Mouse (Mus musculus) MEL (cell line): ENCODE data around the gene Gabbr2. TPM values are rescaled to one million over a fixed set of nuclear protein-coding genes. Genes with fewer than 3 reads are reported as not detected.

ENCODE experiments used
- DNase-seq: peaks from one replicate; pipeline ENCODE4 v3.0.0; 2011; ENCODE audit warnings: low read depth, low spot score
- H3K27ac ChIP-seq: 2 replicates; pipeline ENCODE4 v1.5.1; 2012; ENCODE audit warnings: low read depth, mild to moderate bottlenecking, control low read depth, low read length, moderate library complexity; ENCODE audit not compliant: control insufficient read depth
- H3K27me3 ChIP-seq, 2 experiments: fragments of 150-350 bp in 1 of 2; sonication (generic) in 1 of 2; 2 replicates each; pipeline ENCODE4 v1.6.1; 2012; ENCODE audit warnings: low read length in 2 of 2, mild to moderate bottlenecking in 2 of 2, improper control_type of control experiment in 1 of 2, moderate library complexity in 1 of 2; ENCODE audit not compliant: insufficient read depth in 2 of 2, control insufficient read depth in 1 of 2
- H3K36me3 ChIP-seq, 2 experiments: 2 replicates each; pipeline ENCODE4 v1.6.1; 2012 to 2014; ENCODE audit warnings: low read length in 2 of 2, improper control_type of control experiment in 1 of 2, inconsistent platforms in 1 of 2, mild to moderate bottlenecking in 1 of 2; ENCODE audit not compliant: insufficient read depth in 2 of 2, control insufficient read depth in 1 of 2
- H3K4me1 ChIP-seq, 2 experiments: fragments of 150-350 bp in 1 of 2; sonication (generic) in 1 of 2; 2 replicates each; pipeline ENCODE4 v1.6.1; 2012; ENCODE audit warnings: low read length in 2 of 2, improper control_type of control experiment in 1 of 2, mild to moderate bottlenecking in 1 of 2; ENCODE audit not compliant: insufficient read depth in 2 of 2, control insufficient read depth in 1 of 2
- H3K4me3 ChIP-seq, 2 experiments: fragments of 150-350 bp in 1 of 2; sonication (generic) in 1 of 2; 2 replicates each; pipeline ENCODE4 v1.5.1; 2012; ENCODE audit warnings: low read depth in 2 of 2, low read length in 2 of 2, mild to moderate bottlenecking in 2 of 2, moderate library complexity in 2 of 2, control low read depth in 1 of 2, improper control_type of control experiment in 1 of 2; ENCODE audit not compliant: control insufficient read depth in 1 of 2, insufficient read depth in 1 of 2
- H3K79me2 ChIP-seq: 2 replicates; pipeline ENCODE4 v1.6.1; 2012; ENCODE audit warnings: mild to moderate bottlenecking, low read length, moderate library complexity; ENCODE audit not compliant: control insufficient read depth, poor library complexity, insufficient read depth
- H3K9ac ChIP-seq: 2 replicates; pipeline ENCODE4 v1.6.1; 2012; ENCODE audit warnings: low read depth, mild to moderate bottlenecking, control low read depth, low read length, moderate library complexity; ENCODE audit not compliant: control insufficient read depth, poor library complexity, severe bottlenecking
- H3K9me3 ChIP-seq: fragments of 150-350 bp; sonication (generic); replicated peaks from 2 replicates; pipeline ENCODE4 v1.6.1; 2012; ENCODE audit warnings: mild to moderate bottlenecking, low read length, improper control_type of control experiment, moderate library complexity; ENCODE audit not compliant: insufficient read depth
- CHD1 ChIP-seq: IDR thresholded peaks from 2 replicates; pipeline ENCODE4 v1.6.1; 2012; ENCODE audit warnings: low read depth, mild to moderate bottlenecking, inconsistent platforms, low read length, improper control_type of control experiment
- CHD2 ChIP-seq: IDR thresholded peaks from 2 replicates; pipeline ENCODE4 v1.6.1; 2011; ENCODE audit warnings: low read length, improper control_type of control experiment
- E2F4 ChIP-seq: IDR thresholded peaks from 2 replicates; pipeline ENCODE4 v1.6.1; 2011; ENCODE audit warnings: low read depth, low read length, improper control_type of control experiment, borderline replicate concordance
- ETS1 ChIP-seq: IDR thresholded peaks from 2 replicates; pipeline ENCODE4 v1.6.1; 2012; ENCODE audit warnings: low read depth, mild to moderate bottlenecking, inconsistent platforms, low read length, improper control_type of control experiment, moderate library complexity
- JUND ChIP-seq: IDR thresholded peaks from 2 replicates; pipeline ENCODE4 v1.6.1; 2011; ENCODE audit warnings: low read depth, mild to moderate bottlenecking, improper control_type of control experiment, low read length
- MAX ChIP-seq: IDR thresholded peaks from 2 replicates; pipeline ENCODE4 v1.6.1; 2011; ENCODE audit warnings: low read length, improper control_type of control experiment
- MEF2A ChIP-seq: IDR thresholded peaks from 2 replicates; pipeline ENCODE4 v1.6.1; 2014; ENCODE audit warnings: low read depth, mild to moderate bottlenecking, inconsistent platforms, low read length, improper control_type of control experiment; ENCODE audit not compliant: poor library complexity, insufficient replicate concordance, severe bottlenecking; ENCODE audit errors: extremely low read depth
- NRF1 ChIP-seq: IDR thresholded peaks from 2 replicates; pipeline ENCODE4 v1.6.1; 2014; ENCODE audit warnings: low read depth, mild to moderate bottlenecking, inconsistent platforms, low read length, improper control_type of control experiment, moderate library complexity; ENCODE audit not compliant: poor library complexity, insufficient read depth, severe bottlenecking
- POLR2AphosphoS2 ChIP-seq: IDR thresholded peaks from 2 replicates; pipeline ENCODE4 v1.6.1; 2011; ENCODE audit warnings: low read length, improper control_type of control experiment
- POLR2AphosphoS5 ChIP-seq: IDR thresholded peaks from 2 replicates; pipeline ENCODE4 v1.6.1; 2012; ENCODE audit warnings: low read depth, borderline replicate concordance, mild to moderate bottlenecking, inconsistent platforms, low read length, moderate library complexity, mixed read lengths
- RCOR1 ChIP-seq: IDR thresholded peaks from 2 replicates; pipeline ENCODE4 v1.6.1; 2012; ENCODE audit warnings: low read depth, mild to moderate bottlenecking, inconsistent platforms, low read length, improper control_type of control experiment
- SIN3A ChIP-seq: IDR thresholded peaks from 2 replicates; pipeline ENCODE4 v1.6.1; 2012; ENCODE audit warnings: low read length, improper control_type of control experiment, inconsistent platforms
- TAL1 ChIP-seq: IDR thresholded peaks from 2 replicates; pipeline ENCODE4 v1.6.1; 2012; ENCODE audit warnings: mild to moderate bottlenecking, inconsistent platforms, low read length, moderate library complexity, mixed read lengths
- TBP ChIP-seq: IDR thresholded peaks from 2 replicates; pipeline ENCODE4 v1.8.0; 2011; ENCODE audit warnings: low read depth, low read length, improper control_type of control experiment
- UBTF ChIP-seq: IDR thresholded peaks from 2 replicates; pipeline ENCODE4 v1.6.1; 2012; ENCODE audit warnings: low read depth, mild to moderate bottlenecking, inconsistent platforms, low read length, improper control_type of control experiment, moderate library complexity, borderline replicate concordance; ENCODE audit not compliant: insufficient read depth
- USF2 ChIP-seq, 2 experiments: IDR thresholded peaks; 2 replicates each; pipeline ENCODE4 v1.6.1; 2011 to 2012; ENCODE audit warnings: improper control_type of control experiment in 2 of 2, low read length in 2 of 2, borderline replicate concordance in 1 of 2, inconsistent platforms in 1 of 2, low read depth in 1 of 2, mild to moderate bottlenecking in 1 of 2; ENCODE audit not compliant: insufficient read depth in 1 of 2
- ZC3H11A ChIP-seq: IDR thresholded peaks from 2 replicates; pipeline ENCODE4 v1.6.1; 2012; ENCODE audit warnings: low read depth, mild to moderate bottlenecking, inconsistent platforms, low read length, improper control_type of control experiment
- ZMIZ1 ChIP-seq: IDR thresholded peaks from 2 replicates; pipeline ENCODE4 v1.6.1; 2012; ENCODE audit warnings: low read depth, mild to moderate bottlenecking, inconsistent platforms, low read length, improper control_type of control experiment, moderate library complexity
- ZNF384 ChIP-seq: IDR thresholded peaks from 2 replicates; pipeline ENCODE4 v1.6.1; 2012; ENCODE audit warnings: low read depth, mild to moderate bottlenecking, inconsistent platforms, low read length, improper control_type of control experiment
- polyA plus RNA-seq, 2 experiments: library from polyadenylated mRNA; stranded (reverse) in 1 of 2; unstranded in 1 of 2; fragments of >175 nt in 1 of 2; fragments of >200 nt in 1 of 2; gene quantifications; 2 replicates each; pipeline versions ENCODE4 v1.2.1 to v1.2.4; 2012; ENCODE audit warnings: low replicate concordance in 2 of 2, low read depth in 1 of 2; ENCODE audit not compliant: insufficient read length in 2 of 2, insufficient read depth in 1 of 2, missing spikeins in 1 of 2
- total RNA-seq: library from RNA; depleted of rRNA; stranded (reverse); fragments of 300-350 nt; gene quantifications from 2 replicates; pipeline ENCODE4 v1.2.3, GENCODE M21; 2012

Gabbr2 gene
- total and polyA plus RNA-seq, 3 experiments = not detected

GRCm38 (mm10) chr4:46829656-46830055 is 162.0 kb downstream of the Gabbr2 start:
- DNase-seq = peak; percentile 55
- H3K79me2 ChIP-seq = no peaks in the 10 kb centered on the region
- H3K9ac ChIP-seq = no peak overlapping the region
- H3K27ac ChIP-seq = no peak overlapping the region
- TF ChIP-seq TAL1 = no peak
- TF ChIP-seq ZNF384 = peak; percentile 79
- TF ChIP-seq RCOR1 = no peak
- TF ChIP-seq POLR2AphosphoS5 = no peak
- TF ChIP-seq SIN3A = no peak
- no peak for TF ChIP-seq ZC3H11A
- peak; percentile 58; the same call in 1 of the 2 replicates for TF ChIP-seq JUND
- no peak for TF ChIP-seq MEF2A
- TF ChIP-seq POLR2AphosphoS2 = no peak
- TF ChIP-seq UBTF = no peak
- no peak for TF ChIP-seq NRF1
- no peak for TF ChIP-seq USF2 (IDR thresholded peaks at IDR 0.05; ENCODE audit: borderline replicate concordance in 1 of 2, insufficient read depth in 1 of 2, low read depth in 1 of 2, low read length in 2 of 2)
- no peak for TF ChIP-seq CHD2
- no peak; the same call in 1 of the 2 replicates for TF ChIP-seq ETS1
- no peak overlapping the region for H3K4me3 ChIP-seq
- H3K4me1 ChIP-seq = peaks cover 0 to 5% of the 10 kb centered on the region in 2 experiments; a peak in 2 of 4 replicates
- H3K36me3 ChIP-seq = peaks cover 0 to 7% of the 10 kb centered on the region in 2 experiments; a peak in 1 of 4 replicates
- no peaks in the 10 kb centered on the region for H3K27me3 ChIP-seq
- H3K9me3 ChIP-seq = no peaks in the 10 kb centered on the region

GRCm38 (mm10) chr4:46828141-46828571 is 163.5 kb downstream of the Gabbr2 start:
- no peak for DNase-seq
- Histone ChIP-seq H3K9ac (no peak overlapping the region), H3K36me3 (peaks cover 0 to 7% of the 10 kb centered on the region in 2 experiments; a peak in 1 of 4 replicates), H3K79me2 (no peaks in the 10 kb centered on the region), H3K27me3 (no peaks in the 10 kb centered on the region), H3K4me3 (no peak overlapping the region), H3K4me1 (no peaks in the 10 kb centered on the region), H3K27ac (no peak overlapping the region), H3K9me3 (no peaks in the 10 kb centered on the region)
- TF ChIP-seq MAX (no peak), E2F4 (no peak), POLR2AphosphoS2 (no peak), ETS1 (no peak), CHD1 (no peak), USF2 (IDR thresholded peaks at IDR 0.05; ENCODE audit: borderline replicate concordance in 1 of 2, insufficient read depth in 1 of 2, low read depth in 1 of 2, low read length in 2 of 2) (no peak), TBP (no peak), TAL1 (no peak), ZMIZ1 (no peak)
